Mouse (Mus musculus) G1E (cell line): ENCODE results near the gene Ppara. TPM values are rescaled to one million over a fixed set of nuclear protein-coding genes. Genes with fewer than 3 reads are reported as not detected.

Source experiments
- ATAC-seq: 2 replicates; pipeline ENCODE4 v1.8.0; 2016; ENCODE audit warnings: mild to moderate bottlenecking; ENCODE audit not compliant: insufficient number of reproducible peaks, poor library complexity, low FRiP score, severe bottlenecking; ENCODE audit errors: extremely low read depth
- DNase-seq: peaks from one replicate; pipeline ENCODE4 v3.0.0; 2012; ENCODE audit warnings: low spot score
- H3K27me3 ChIP-seq: 2 replicates; pipeline ENCODE4 v1.6.1; 2012; ENCODE audit warnings: mild to moderate bottlenecking, low read length, inconsistent platforms; ENCODE audit not compliant: insufficient read depth
- H3K36me3 ChIP-seq: replicated peaks from 2 replicates; pipeline ENCODE3; 2012; ENCODE audit warnings: mild to moderate bottlenecking, inconsistent platforms
- H3K4me1 ChIP-seq: 2 replicates; pipeline ENCODE4 v1.6.1; 2012; ENCODE audit warnings: low read depth, low read length, inconsistent platforms, mixed read lengths; ENCODE audit not compliant: insufficient read depth
- H3K4me3 ChIP-seq: 2 replicates; pipeline ENCODE4 v1.5.1; 2012; ENCODE audit warnings: low read depth, mild to moderate bottlenecking, inconsistent platforms, low read length, moderate library complexity, mixed read lengths
- H3K9me3 ChIP-seq: replicated peaks from 2 replicates; pipeline ENCODE4 v1.6.1; 2012; ENCODE audit warnings: inconsistent platforms
- CTCF ChIP-seq: IDR thresholded peaks from 2 replicates; pipeline ENCODE4 v1.5.1; 2012; ENCODE audit warnings: low read depth, low read length, inconsistent platforms, mixed read lengths
- GATA1 ChIP-seq: IDR thresholded peaks from 2 replicates; pipeline ENCODE4 v1.6.1; 2012; ENCODE audit warnings: borderline replicate concordance, low read length, inconsistent platforms, mixed read lengths
- GATA2 ChIP-seq: IDR thresholded peaks from 2 replicates; pipeline ENCODE4 v1.6.1; 2012; ENCODE audit warnings: low read depth, low read length, inconsistent platforms, borderline replicate concordance
- POLR2AphosphoS5 ChIP-seq: IDR thresholded peaks from 2 replicates; pipeline ENCODE4 v1.6.1; 2012; ENCODE audit warnings: low read depth, low read length, inconsistent platforms; ENCODE audit not compliant: insufficient replicate concordance
- TAL1 ChIP-seq: conservative IDR thresholded peaks from 2 replicates; pipeline ENCODE4 v1.6.1; 2012; ENCODE audit warnings: low read depth, low read length, inconsistent platforms, mixed read lengths
- polyA plus RNA-seq: library from polyadenylated mRNA; stranded (reverse); fragments of >175 nt; gene quantifications from 2 replicates; pipeline ENCODE4 v1.2.3, GENCODE M21; 2012
- total RNA-seq, 2 experiments: library from RNA; stranded (forward) in 1 of 2; stranded (reverse) in 1 of 2; fragments of 200-1000 nt in 1 of 2; fragments of >200 nt in 1 of 2; fragmentation: Nextera tagmentation in 1 of 2; gene quantifications; 2 replicates each; pipeline ENCODE4 v1.2.3; 2014 to 2017

Ppara gene
- total and polyA plus RNA-seq, 3 experiments, result 0.11 TPM; not detected in 2

DNA sequence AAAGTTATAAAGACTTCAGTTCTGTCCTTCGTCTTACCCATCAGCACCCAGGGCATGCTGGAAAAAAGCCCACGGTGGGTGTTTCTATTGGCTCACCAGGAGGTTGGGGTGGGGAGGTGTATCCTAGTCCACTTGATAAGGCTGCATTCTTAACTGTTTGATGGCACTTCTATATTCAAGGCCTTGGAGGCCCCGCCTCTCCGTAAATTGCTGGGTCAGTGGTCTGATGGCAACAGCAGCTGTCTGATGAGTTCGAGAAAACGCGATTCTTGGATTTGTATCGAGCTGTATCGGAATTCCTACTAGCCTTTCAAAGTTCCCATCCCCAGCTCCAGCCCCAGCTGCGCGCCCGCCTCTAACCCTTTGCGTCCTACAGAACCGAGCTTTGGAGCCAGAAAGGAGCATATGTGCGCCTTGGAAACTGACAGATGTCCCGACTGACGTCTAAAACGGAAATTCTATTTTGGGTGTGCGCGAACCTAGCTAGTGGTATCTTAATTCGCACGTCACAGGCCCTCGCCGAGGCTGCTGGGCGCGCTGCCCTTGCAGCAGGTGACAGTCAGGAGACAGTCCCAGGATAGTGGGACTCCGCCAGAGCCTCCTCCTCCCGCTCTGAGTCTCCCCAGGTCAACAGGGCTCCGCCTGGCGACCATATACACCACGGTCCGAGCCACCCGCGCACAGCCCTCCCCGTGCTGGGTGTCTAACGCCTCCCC, 76.2 kb downstream of the Ppara start:
- Histone ChIP-seq H3K9me3 (no peaks in the 10 kb centered on the region), H3K36me3 (peaks cover 26% of the 10 kb centered on the region), H3K4me1 (peaks cover 49% of the 10 kb centered on the region), H3K4me3 (peak overlapping the region; percentile 86), H3K27me3 (peaks cover 5% of the 10 kb centered on the region; the same call in 1 of the 2 replicates)
- TF ChIP-seq GATA2, result no peak
- no peak for TF ChIP-seq TAL1
- no peak for TF ChIP-seq CTCF
- no peak for TF ChIP-seq POLR2AphosphoS5
- TF ChIP-seq GATA1, result no peak
- DNase-seq (peak; percentile 60), ATAC-seq (peak; percentile 57)

DNA sequence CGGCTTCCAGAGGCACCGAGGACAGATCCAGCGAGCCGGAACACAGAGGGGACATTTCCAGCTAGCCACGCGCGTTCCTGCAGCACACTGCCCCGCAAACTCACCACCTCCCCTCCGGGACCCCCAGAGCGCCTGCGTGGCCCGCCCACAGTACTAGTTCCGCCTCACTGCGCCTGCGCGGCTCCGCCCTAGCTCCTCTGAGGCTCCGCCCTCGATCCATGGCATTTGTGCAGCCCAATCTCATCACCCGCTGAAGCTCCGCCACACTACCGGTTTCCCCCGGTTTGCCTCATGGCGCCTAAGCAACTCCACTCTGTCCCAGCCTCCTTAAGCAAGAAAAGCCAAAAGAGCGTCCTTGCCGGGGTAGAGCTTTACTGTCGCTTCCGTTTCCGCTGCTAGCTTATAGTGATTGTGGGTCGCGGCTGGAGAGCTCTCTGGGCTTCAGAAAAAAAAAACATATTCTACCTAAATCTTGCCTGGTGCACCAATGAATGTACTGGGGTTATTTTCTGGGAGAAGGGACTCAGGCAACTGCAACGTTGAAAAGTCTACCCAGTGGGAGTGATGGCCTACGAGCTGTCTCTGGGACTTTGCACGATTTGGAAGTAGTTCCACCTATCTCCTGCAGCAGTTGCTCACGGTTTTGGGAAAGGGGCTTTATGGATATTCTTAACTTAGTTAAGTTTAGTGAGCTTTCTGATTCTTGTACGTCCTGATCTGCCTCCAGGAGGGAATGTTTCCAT, 76.9 kb downstream of the Ppara start, which contains the start of gene Cdpf1:
TSS of gene Cdpf1 (minus strand) at position 163 of the 743 bp plus-strand sequence.
- ATAC-seq (peak; percentile 78), DNase-seq (peak; percentile 87)
- no peaks in the 10 kb centered on the region for H3K9me3 ChIP-seq
- H3K36me3 ChIP-seq, result peaks cover 26% of the 10 kb centered on the region
- peaks cover 49% of the 10 kb centered on the region for H3K4me1 ChIP-seq
- TF ChIP-seq GATA2, result no peak
- TF ChIP-seq POLR2AphosphoS5, result no peak
- TF ChIP-seq GATA1, result no peak
- TF ChIP-seq TAL1, result no peak
- no peak for TF ChIP-seq CTCF
- peak within 1 kb of the TSS; percentile 86 for H3K4me3 ChIP-seq
- peaks cover 5% of the 10 kb centered on the region; the same call in 1 of the 2 replicates for H3K27me3 ChIP-seq

DNA sequence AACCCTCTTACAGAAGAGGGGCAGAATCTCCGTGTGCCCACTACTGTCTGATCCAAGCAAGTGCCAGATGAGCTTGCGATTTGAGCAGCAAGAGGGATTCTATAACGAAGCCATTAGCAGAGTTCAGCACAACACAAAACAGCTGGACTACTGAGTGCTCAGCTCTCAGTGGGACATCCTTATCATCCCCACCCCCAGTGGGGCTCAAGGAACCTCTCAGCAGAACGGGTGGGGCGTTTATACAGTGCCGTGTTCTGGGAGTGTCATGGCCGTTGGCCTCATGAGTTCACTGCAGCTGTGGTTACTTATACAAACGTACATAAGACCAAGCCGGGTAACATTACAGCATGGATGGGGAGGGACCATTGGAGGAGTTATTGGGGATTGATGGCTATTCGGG, 78.6 kb downstream of the Ppara start:
- no peak for TF ChIP-seq CTCF
- TF ChIP-seq GATA1, result no peak
- no peak for TF ChIP-seq GATA2
- no peak for TF ChIP-seq TAL1
- no peak for TF ChIP-seq POLR2AphosphoS5
- Histone ChIP-seq H3K4me3 (no peak overlapping the region), H3K9me3 (no peaks in the 10 kb centered on the region), H3K4me1 (peaks cover 41% of the 10 kb centered on the region), H3K27me3 (peaks cover 11% of the 10 kb centered on the region), H3K36me3 (peaks cover 9% of the 10 kb centered on the region)
- DNase-seq (no peak), ATAC-seq (no peak)

DNA sequence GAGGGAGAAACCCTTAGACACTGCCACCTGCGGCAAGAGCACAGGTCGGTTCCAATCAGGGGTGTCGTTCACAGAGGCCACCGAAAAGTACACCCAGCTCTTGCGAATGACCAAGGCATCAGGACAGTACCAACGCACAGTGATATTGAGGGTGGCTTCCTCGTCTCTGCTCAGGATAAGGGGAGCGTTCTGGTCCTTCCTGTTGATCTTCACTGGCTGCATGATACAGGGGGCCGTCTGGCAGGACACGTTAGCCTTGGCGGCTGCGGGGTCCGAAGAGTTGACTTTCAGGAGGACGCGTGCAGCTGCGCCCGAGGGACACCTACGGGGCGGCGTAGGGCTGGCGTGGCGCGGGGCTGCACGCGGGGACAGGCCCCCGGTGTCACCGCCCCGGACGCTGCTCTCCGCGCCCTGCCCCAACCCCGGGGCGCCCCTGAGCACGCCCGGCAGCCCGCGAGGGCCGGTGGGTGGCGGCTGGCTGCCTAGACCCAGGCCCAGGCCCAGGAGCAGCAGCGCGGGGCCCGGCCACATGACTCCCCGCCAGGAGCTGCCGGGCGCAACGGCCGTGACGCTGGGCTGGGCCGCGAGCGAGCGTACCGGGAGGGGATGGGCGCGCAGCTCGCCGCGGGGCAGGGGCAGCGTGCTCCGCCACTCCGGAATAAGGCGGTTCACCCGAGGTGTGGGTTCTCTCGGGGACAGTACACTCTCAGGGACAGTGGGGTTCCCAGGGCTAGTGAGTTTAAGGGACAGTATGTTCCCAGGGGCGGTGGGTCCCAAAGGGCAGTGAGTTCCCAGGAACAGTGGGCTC, 86.6 kb downstream of the Ppara start, which contains the start of gene Pkdrej:
TSS of gene Pkdrej (minus strand) at position 532 of the 808 bp plus-strand sequence.
- ATAC-seq (no peak), DNase-seq (no peak)
- peaks cover 31% of the 10 kb centered on the region for H3K27me3 ChIP-seq
- peaks cover 8% of the 10 kb centered on the region; the same call in 1 of the 2 replicates for H3K9me3 ChIP-seq
- no peak within 1 kb of the TSS for H3K4me3 ChIP-seq
- no peaks in the 10 kb centered on the region for H3K4me1 ChIP-seq
- H3K36me3 ChIP-seq, result no peaks in the 10 kb centered on the region
- TF ChIP-seq TAL1 (no peak), CTCF (no peak), POLR2AphosphoS5 (no peak), GATA2 (no peak), GATA1 (no peak)

DNA sequence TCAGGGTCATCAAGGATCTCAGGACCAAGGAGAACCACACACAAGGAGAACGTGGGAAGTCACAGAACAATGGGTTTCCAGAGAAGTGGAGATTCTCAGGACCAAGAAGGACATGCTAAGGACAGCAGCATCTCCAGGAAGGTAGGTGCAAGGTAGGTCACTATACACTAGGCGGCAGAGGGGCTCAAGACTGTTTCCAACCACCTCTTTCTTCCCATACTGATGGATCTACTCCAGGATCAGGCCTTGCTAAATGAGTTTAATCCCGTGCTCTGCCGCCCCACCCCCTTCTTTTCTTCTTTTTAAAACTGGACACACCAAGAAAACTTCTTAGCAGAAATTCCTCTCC, 87.2 kb downstream of the Ppara start:
- H3K9me3 ChIP-seq, result peaks cover 8% of the 10 kb centered on the region; the same call in 1 of the 2 replicates
- ATAC-seq (no peak), DNase-seq (no peak)
- no peak overlapping the region for H3K4me3 ChIP-seq
- TF ChIP-seq GATA2 (no peak), POLR2AphosphoS5 (no peak), TAL1 (no peak), GATA1 (no peak), CTCF (no peak)
- no peaks in the 10 kb centered on the region for H3K36me3 ChIP-seq
- peaks cover 33% of the 10 kb centered on the region for H3K27me3 ChIP-seq
- no peaks in the 10 kb centered on the region for H3K4me1 ChIP-seq
